Mouse (Mus musculus): ENCODE data around the gene Kcnk10. TPM values are rescaled to one million over a fixed set of nuclear protein-coding genes. Genes with fewer than 3 reads are reported as not detected.
A peak's percentile ranks its signal among the peaks of the same experiment; 100 is the strongest.

The Kcnk10 gene
- polyA plus RNA-seq, 1 experiment from 2014 or later, result 1.1 TPM

DNA sequence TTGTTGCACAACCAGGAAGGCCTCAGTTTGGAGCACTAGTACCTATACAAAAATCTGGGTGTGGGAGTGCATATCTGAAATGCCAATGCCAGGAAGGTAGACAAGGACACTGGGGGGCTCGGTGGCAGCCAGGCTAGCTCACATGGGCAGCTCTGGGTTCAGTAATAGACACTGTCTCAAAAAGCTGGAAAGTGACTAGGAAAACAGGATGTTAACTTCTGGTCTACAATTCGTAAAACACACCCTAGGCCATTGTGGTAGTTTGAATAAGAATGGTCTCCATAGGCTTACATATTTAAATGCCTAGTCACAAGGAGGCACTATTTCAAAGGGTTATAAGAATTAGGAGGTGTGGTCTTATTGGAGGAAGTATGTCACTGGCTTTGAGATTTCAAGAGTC lies 12.9 kb upstream of the Kcnk10 start:
- no peak overlapping the region for H3K27ac ChIP-seq
- no peak for ATAC-seq
- no peak overlapping the region for H3K4me2 ChIP-seq (replicated peaks)
- H3K9me3 ChIP-seq, result no peaks in the 10 kb centered on the region
- no peak overlapping the region for H3K4me3 ChIP-seq (replicated peaks)
- H3K4me1 ChIP-seq (replicated peaks), result no peaks in the 10 kb centered on the region
- no peaks in the 10 kb centered on the region for H3K36me3 ChIP-seq
- H3K9ac ChIP-seq, result no peak overlapping the region
- WGBS, result 91% methylated on average over 2 of the region's 2 CpGs
- H3K27me3 ChIP-seq (replicated peaks), result no peaks in the 10 kb centered on the region

DNA sequence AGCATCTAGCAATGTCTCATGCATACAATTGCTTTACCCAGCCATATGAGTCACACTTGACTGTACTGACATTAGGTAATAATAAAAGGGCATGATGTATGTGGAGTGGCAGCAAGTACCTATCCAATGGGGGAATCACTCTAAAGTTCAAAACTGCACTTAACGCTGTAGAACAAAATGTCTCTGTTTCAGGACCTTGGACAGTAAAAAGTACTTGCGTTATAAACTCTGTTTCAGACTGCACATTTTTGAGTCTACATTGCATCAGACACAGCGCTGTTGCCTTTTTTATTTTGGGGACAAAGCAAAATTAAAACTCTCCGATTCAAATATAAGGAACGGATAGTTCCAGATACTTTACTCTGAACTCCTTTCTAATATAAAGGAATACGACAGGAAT lies 10.5 kb upstream of the Kcnk10 start:
- H3K9me3 ChIP-seq, result no peaks in the 10 kb centered on the region
- H3K36me3 ChIP-seq, result no peaks in the 10 kb centered on the region
- 0 out of 2 replicates have a peak, but pooled peaks cover 2% of the 10 kb centered on the region for H3K27me3 ChIP-seq (replicated peaks)
- no peak overlapping the region for H3K27ac ChIP-seq
- no peak overlapping the region for H3K4me2 ChIP-seq (replicated peaks)
- 60% methylated on average over 6 of the region's 6 CpGs for WGBS
- H3K9ac ChIP-seq, result no peak overlapping the region
- H3K4me3 ChIP-seq (replicated peaks), result no peak overlapping the region
- H3K4me1 ChIP-seq (replicated peaks), result no peaks in the 10 kb centered on the region
- ATAC-seq, result no peak

DNA sequence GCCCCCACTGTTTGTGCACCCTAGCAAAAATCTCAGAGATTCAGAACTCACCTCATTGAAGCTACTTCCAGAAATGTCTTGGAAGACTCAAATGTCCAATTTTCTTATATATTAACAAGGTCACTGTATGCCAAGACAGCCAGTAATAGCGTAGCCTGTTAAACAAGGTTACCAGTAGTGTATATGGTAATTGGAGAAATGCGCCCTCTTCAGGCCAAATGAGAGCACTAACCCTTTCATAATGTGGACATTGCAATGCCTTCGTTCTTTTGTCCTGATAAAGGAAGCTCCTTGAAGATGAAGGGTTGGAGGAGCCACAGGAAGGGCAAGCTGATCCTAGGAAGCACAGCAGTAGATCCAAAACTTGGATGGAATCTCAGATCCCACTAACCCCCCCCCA lies 7.2 kb upstream of the Kcnk10 start:
- no peak for ATAC-seq
- H3K9ac ChIP-seq, result no peak overlapping the region
- WGBS, result 35% methylated on average over 3 of the region's 3 CpGs
- no peaks in the 10 kb centered on the region for H3K4me1 ChIP-seq (replicated peaks)
- no peak overlapping the region for H3K27ac ChIP-seq
- 0 out of 2 replicates have a peak, but pooled peaks cover 2% of the 10 kb centered on the region for H3K27me3 ChIP-seq (replicated peaks)
- no peak overlapping the region for H3K4me2 ChIP-seq (replicated peaks)
- H3K9me3 ChIP-seq, result no peaks in the 10 kb centered on the region
- no peak overlapping the region for H3K4me3 ChIP-seq (replicated peaks)
- no peaks in the 10 kb centered on the region for H3K36me3 ChIP-seq

DNA sequence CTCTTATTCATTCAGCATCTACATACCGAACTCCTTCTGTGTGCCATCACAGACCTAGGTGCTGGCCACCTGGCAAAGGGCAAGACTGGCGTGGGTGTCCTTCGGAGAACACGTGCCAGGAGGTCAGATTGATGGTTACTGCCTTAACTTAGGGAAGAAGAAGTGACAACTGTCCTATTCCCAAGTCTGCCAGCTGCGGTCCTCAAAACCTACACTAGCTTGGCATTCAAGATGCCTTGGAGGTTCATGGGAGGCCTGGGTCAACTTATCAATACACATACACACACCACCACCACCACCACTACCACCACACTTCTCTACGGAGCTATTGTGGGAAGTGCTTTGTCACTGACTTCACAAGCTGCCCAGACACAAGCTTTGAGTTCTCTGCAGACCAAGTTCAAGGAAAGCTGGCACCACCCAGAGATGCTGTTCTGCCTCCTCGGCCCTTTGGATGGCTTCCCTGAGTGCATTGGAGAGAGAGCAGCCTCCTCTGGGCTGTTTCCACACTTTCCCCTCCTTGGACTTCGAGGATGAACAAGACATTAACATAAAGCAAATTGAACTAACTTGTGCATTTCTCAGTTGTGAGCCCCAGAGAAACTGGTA lies 2.1 kb downstream of the Kcnk10 start:
- no peak overlapping the region for H3K4me3 ChIP-seq (replicated peaks)
- H3K9ac ChIP-seq, result no peak overlapping the region
- no peaks in the 10 kb centered on the region for H3K36me3 ChIP-seq
- WGBS, result 64% methylated on average over 8 of the region's 8 CpGs
- no peak for ATAC-seq
- peaks cover 68% of the 10 kb centered on the region for H3K27me3 ChIP-seq (replicated peaks)
- H3K4me2 ChIP-seq (replicated peaks), result no peak overlapping the region
- H3K27ac ChIP-seq, result no peak overlapping the region
- H3K4me1 ChIP-seq (replicated peaks), result no peaks in the 10 kb centered on the region
- H3K9me3 ChIP-seq, result no peaks in the 10 kb centered on the region

DNA sequence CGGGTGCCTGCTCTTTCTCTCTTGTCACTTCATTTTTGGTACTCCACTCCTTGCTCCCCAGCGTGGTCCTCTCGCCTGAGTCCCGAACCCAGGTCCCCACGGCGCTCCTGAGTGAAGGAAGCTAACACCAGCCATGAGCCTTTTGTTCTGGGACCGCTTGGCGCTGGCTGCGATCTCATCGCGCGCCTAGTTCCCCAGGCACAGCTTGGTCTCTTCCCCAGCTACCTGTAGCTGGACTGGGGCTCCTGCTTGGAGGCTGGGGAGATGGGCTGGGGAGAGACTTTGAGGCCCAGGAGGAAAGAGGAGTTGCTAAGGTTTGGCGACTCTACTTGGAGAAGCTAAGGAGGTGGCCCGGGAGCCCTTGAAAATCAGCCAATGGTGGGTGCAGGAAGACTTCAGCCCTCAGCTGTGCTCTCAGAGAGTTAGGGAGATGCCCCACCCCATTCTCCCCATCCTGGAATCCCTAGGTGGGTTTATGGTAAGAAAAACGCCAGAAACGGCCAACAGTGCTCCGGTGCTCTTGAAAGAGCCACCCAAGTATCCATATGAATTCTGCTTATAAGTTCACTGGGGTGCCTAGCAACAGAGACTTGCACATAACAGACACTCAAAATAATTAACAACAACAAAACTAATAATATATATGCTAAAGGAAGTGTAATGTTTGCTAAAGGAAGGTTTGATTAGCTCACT lies 2.8 kb downstream of the Kcnk10 start:
- no peak for ATAC-seq
- Histone ChIP-seq H3K36me3 (no peaks in the 10 kb centered on the region), H3K27me3 (replicated peaks) (peaks cover 68% of the 10 kb centered on the region), H3K4me3 (replicated peaks) (peak overlapping the region; percentile 61), H3K27ac (no peak overlapping the region), H3K9me3 (no peaks in the 10 kb centered on the region), H3K4me1 (replicated peaks) (no peaks in the 10 kb centered on the region), H3K4me2 (replicated peaks) (peak overlapping the region; percentile 99), H3K9ac (peak overlapping the region; percentile 32)
- WGBS, result 9% methylated on average over 17 of the region's 17 CpGs

DNA sequence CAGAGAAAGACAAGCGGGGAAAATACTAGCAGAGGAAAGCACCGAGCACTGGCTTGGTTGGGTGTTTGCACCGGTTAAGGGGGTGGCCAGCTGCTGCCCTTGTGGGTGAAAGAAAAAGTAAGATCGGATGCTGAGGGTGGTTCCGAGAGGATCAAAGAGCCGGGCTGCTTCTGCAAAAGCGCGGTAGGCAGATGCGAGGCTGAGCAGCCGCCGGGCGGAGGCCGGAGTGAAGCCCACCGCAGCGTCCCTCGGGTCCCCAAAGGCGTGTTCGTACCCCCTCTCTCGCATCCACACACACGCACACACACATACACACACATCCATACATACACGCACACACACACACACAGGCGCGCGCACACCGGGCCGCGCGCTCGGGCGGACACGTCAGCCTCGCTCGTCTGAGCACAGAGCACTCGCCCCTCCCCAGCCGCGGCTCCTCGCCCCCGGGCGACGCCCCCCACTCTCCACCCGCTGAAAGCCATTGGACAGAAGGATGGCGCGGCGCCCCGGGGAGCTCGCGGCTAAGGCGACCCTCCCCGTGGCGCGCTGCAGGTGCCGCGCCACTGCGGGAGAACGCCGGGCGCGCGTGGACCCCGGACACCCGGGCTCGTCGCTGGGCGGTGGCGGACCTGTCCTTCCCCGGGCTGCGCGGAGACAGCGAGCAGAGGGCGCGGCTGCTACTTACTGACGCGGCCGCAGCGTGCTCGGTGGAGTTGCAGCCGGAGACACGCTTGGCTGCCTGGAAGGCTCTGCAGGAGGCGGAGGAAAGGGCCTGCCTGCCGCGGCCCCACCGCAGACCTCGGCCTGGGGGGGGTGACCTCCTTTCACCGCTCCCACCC lies 3.5 kb downstream of the Kcnk10 start:
- Histone ChIP-seq H3K9ac (peak overlapping the region; percentile 32), H3K4me1 (replicated peaks) (no peaks in the 10 kb centered on the region), H3K4me2 (replicated peaks) (peak overlapping the region; percentile 99), H3K9me3 (no peaks in the 10 kb centered on the region), H3K27ac (no peak overlapping the region), H3K36me3 (no peaks in the 10 kb centered on the region), H3K4me3 (replicated peaks) (peak overlapping the region; percentile 61), H3K27me3 (replicated peaks) (peaks cover 68% of the 10 kb centered on the region)
- ATAC-seq, result peak; percentile 83
- WGBS, result under 1% methylated on average over 83 of the region's 84 CpGs

DNA sequence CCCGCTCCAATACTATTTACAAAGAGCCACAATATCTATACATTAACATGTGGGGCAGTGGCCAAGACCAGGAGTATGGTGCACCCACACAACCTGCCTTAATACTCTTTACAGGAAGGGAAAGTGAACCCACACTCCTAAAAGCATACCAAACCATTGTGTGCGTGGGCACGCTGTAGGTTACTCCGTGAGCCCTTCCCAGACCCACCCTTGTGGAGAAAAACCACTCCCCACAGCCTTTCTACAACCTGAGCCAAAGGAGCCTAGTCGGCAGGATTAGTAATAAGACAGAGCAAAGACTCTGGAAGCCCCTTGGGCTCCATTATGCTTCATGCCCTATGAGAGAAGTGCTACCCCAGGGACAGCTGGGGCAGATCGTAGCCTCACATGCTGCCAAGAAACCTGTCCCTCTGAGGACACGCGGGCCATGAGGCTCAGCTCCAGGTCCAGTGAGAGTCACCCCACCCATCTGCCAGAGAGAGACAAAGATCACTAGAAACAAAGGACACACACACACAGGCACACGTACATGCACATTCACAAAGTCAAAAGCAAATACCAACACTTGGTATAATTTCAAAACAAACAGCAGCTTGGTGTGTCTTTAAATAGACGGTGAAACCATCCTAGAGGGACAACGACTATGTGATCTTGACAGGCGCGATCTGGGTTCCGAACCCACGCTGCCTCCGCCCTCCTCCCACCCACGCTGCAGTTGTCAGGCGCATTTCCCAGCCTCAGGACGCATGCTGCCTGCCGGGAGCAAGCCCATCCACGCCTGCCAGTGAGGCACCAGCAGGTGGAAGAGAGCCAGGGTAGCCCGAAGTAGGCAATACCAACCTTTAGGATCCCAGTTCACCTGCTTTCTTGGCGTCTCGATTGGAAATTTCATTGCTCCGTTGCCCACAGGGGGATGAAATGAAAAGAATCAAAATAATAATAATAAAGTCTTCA lies 4.5 kb downstream of the Kcnk10 start:
- peaks cover 64% of the 10 kb centered on the region for H3K27me3 ChIP-seq (replicated peaks)
- no peak for ATAC-seq
- H3K4me2 ChIP-seq (replicated peaks), result peak overlapping the region; percentile 99
- no peaks in the 10 kb centered on the region for H3K36me3 ChIP-seq
- H3K4me3 ChIP-seq (replicated peaks), result peak overlapping the region; percentile 61
- no peaks in the 10 kb centered on the region for H3K9me3 ChIP-seq
- H3K4me1 ChIP-seq (replicated peaks), result no peaks in the 10 kb centered on the region
- no peak overlapping the region for H3K27ac ChIP-seq
- H3K9ac ChIP-seq, result no peak overlapping the region
- 21% methylated on average over 25 of the region's 25 CpGs for WGBS

DNA sequence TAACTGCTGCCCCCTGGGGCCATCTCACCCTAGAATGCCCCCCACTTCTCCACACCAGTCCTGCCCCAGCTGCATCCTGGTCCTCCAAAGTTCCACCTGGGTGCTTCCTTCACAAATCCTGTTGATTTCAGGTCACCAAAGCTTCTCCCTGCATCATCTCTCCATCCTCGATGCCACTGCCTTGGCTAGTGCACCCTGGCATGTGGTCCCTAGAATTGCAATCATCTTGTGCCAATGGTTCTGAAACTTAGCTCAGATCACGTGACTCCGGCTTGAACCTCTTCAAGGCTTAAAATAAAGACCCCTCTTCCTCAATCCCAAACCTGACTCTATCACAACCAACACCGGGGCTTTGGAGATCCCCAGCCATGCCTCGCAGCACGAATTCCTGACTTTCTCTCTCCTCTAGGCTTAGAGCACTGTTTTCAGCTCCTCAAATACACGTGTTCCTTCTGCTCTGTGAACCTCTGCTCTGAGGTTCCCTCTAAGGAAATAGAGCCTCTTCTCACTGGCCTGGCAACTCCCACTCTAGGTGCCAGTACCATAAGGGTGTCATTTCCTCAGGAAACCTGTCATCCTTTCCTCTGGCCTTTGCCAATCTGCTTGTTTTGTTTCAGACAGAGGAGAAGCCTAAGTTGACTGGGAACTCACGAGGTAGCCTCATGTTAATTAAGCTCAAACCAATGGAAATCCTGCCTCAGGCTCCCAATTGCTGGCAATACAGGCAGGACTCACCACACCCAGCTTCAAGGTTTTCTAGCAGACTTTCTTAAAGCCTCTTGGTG lies 6.0 kb downstream of the Kcnk10 start:
- no peak for ATAC-seq
- Histone ChIP-seq H3K4me3 (replicated peaks) (no peak overlapping the region), H3K4me2 (replicated peaks) (no peak overlapping the region), H3K9ac (no peak overlapping the region), H3K36me3 (no peaks in the 10 kb centered on the region), H3K27ac (no peak overlapping the region), H3K4me1 (replicated peaks) (no peaks in the 10 kb centered on the region), H3K9me3 (no peaks in the 10 kb centered on the region), H3K27me3 (replicated peaks) (peaks cover 51% of the 10 kb centered on the region)
- 46% methylated on average over 8 of the region's 8 CpGs for WGBS

DNA sequence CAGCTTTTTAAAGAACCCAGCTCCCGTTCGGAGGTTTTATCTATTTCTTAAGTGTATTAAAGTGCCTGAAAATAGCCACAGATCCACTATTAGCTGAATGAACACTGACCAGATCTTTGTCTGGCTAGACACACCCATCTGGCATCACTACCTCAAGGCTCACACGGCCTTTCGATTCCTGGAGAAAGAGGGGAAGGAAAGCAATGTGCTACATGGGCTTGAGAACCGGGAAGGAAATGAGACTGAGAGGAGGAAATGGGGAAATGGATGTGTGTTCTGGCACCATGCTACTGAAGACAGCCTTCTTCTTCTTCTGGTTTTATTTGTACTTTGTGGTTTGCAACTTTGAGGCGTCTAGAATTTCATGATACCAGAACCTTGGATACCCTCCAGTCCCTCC lies 8.7 kb downstream of the Kcnk10 start:
- no peaks in the 10 kb centered on the region for H3K4me1 ChIP-seq (replicated peaks)
- ATAC-seq, result no peak
- 75% methylated on average over 6 of the region's 6 CpGs for WGBS
- H3K27ac ChIP-seq, result no peak overlapping the region
- no peak overlapping the region for H3K4me3 ChIP-seq (replicated peaks)
- H3K36me3 ChIP-seq, result no peaks in the 10 kb centered on the region
- no peaks in the 10 kb centered on the region for H3K9me3 ChIP-seq
- H3K4me2 ChIP-seq (replicated peaks), result no peak overlapping the region
- H3K9ac ChIP-seq, result no peak overlapping the region
- H3K27me3 ChIP-seq (replicated peaks), result peaks cover 24% of the 10 kb centered on the region

DNA sequence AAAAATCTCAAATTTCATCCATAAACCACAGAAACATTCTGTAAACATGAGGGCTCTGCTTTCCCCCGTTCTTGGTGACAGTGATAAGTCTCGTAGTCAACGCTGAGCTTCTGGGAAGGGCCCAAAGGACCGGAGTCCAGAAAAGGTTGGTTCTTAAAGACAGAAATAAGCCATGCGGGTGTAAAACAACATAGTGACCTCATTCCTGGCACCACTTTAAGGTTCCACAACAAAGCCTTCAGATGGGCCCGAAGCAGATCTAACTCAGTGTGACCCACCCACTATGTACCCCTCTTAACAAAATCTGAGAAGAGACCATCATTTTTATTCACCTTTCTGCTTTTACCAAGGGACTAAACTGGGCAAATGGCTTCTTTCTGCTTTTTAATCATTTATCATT lies 10.2 kb downstream of the Kcnk10 start:
- no peak for ATAC-seq
- Histone ChIP-seq H3K4me3 (replicated peaks) (no peak overlapping the region), H3K36me3 (no peaks in the 10 kb centered on the region), H3K4me1 (replicated peaks) (no peaks in the 10 kb centered on the region), H3K27ac (no peak overlapping the region), H3K9me3 (no peaks in the 10 kb centered on the region), H3K27me3 (replicated peaks) (peaks cover 10% of the 10 kb centered on the region; the same call in 1 of the 2 replicates), H3K9ac (no peak overlapping the region), H3K4me2 (replicated peaks) (no peak overlapping the region)
- WGBS, result 72% methylated on average over 6 of the region's 6 CpGs

DNA sequence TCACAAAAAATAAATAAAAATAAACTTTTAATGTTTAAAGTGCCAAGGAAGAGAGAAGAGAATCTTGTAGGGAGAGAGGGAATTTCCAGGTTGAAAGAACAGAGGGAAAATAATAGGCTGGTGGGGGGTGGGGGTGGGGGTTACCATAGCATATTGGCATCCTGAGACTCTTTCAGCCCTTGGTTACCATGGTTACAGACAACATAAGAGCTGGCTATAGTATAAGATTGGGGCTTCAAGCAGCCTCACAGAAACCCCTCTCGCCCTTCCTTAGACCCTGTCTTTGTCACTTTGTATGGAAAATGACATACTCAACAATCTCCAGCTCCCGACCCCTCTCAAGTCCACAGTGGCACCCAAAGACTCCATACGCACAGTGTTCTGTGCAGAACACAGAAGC lies 13.7 kb downstream of the Kcnk10 start:
- Histone ChIP-seq H3K27ac (no peak overlapping the region), H3K9me3 (no peaks in the 10 kb centered on the region), H3K4me3 (replicated peaks) (no peak overlapping the region), H3K9ac (no peak overlapping the region), H3K27me3 (replicated peaks) (no peaks in the 10 kb centered on the region), H3K4me1 (replicated peaks) (no peaks in the 10 kb centered on the region), H3K4me2 (replicated peaks) (no peak overlapping the region), H3K36me3 (no peaks in the 10 kb centered on the region)
- 87% methylated on average over 3 of the region's 3 CpGs for WGBS
- ATAC-seq, result no peak

All from intestine, embryonic 15.5 days (tissue).